Mouse (Mus musculus): ENCODE results near the gene Nprl3.

DNA sequence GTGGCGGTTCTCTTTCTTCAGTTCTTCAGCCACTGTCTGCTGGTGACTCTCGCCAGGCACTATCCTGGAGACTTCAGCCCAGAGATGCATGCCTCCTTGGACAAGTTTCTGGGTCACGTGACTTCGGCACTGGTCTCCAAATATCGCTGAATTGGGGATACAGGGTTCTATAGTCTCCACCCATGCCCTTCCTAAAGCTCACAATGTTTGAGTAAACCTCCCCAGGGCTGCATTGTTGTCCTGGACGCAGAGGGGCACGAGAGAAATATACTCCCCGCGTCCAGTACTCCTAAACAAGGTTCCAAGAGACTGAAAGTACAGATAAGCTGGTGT is 20.0 kb upstream of the Nprl3 start:
- TF ChIP-seq CTCF (IDR thresholded peaks at IDR 0.05) (no peak), EP300 (IDR thresholded peaks at IDR 0.05; ENCODE audit: insufficient read depth, low read depth, low read length) (no peak), POLR2A (IDR thresholded peaks at IDR 0.05; ENCODE audit: insufficient read depth, low read depth, low read length) (no peak)
